Mouse (Mus musculus): ENCODE measurements around the gene Evi2a. TPM values are rescaled to one million over a fixed set of nuclear protein-coding genes. Genes with fewer than 3 reads are reported as not detected.
A peak's percentile ranks its signal among the peaks of the same experiment; 100 is the strongest.

The Evi2a gene
- polyA plus RNA-seq, 1 experiment from 2014 or later = 3.4 TPM

GRCm38 (mm10) chr11:79519299-79519698 lies 11.1 kb downstream of the Evi2a start:
- Histone ChIP-seq H3K9ac (no peak overlapping the region), H3K36me3 (ENCODE audit: insufficient read depth) (peaks cover 4% of the 10 kb centered on the region; the same call in 1 of the 2 replicates), H3K9me3 (ENCODE audit: low read depth, low read length) (no peaks in the 10 kb centered on the region), H3K4me1 (ENCODE audit: insufficient read depth) (no peaks in the 10 kb centered on the region), H3K4me2 (no peak overlapping the region), H3K27me3 (ENCODE audit: insufficient read depth, low read length) (no peaks in the 10 kb centered on the region), H3K27ac (ENCODE audit: low read depth) (no peak overlapping the region), H3K4me3 (ENCODE audit: low read depth, low read length) (no peak overlapping the region)
- DNase-seq = no peak
- no peak for ATAC-seq (ENCODE audit: insufficient read depth)
- WGBS = 75% methylated on average over 6 of the region's 6 CpGs
- no peak for TF ChIP-seq CTCF (IDR thresholded peaks at IDR 0.05; ENCODE audit: low read depth)

DNA sequence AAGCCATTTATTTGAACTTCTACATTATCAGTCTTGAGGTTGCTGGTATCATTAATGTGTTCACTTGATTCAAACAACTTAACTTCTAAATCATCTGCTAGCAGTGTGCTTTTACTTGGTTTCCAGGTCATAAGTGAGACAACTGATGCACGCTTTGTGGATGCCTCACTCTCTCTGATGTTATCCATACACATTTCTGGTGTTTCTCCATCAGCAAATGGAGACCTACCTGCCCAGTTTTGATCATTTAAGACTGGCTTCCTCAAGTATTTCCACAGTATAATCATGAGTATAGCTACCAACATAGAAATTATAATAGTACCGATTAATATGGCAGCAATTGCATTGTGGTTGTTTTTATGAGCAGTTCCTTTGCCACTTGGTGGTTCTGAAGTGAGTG lies 14.6 kb downstream of the Evi2a start:
- H3K36me3 ChIP-seq (ENCODE audit: insufficient read depth) = no peaks in the 10 kb centered on the region
- H3K9me3 ChIP-seq (ENCODE audit: low read depth, low read length) = no peaks in the 10 kb centered on the region
- no peak for TF ChIP-seq CTCF (IDR thresholded peaks at IDR 0.05; ENCODE audit: low read depth)
- DNase-seq = no peak
- H3K4me3 ChIP-seq (ENCODE audit: low read depth, low read length) = no peak overlapping the region
- no peaks in the 10 kb centered on the region for H3K27me3 ChIP-seq (ENCODE audit: insufficient read depth, low read length)
- H3K27ac ChIP-seq (ENCODE audit: low read depth) = no peak overlapping the region
- WGBS = 90% methylated on average over 2 of the region's 2 CpGs
- ATAC-seq (ENCODE audit: insufficient read depth) = no peak
- H3K4me2 ChIP-seq = no peak overlapping the region
- no peak overlapping the region for H3K9ac ChIP-seq
- no peaks in the 10 kb centered on the region for H3K4me1 ChIP-seq (ENCODE audit: insufficient read depth)

- Histone ChIP-seq H3K36me3 (ENCODE audit: insufficient read depth) (no peaks in the 10 kb centered on the region), H3K9me3 (ENCODE audit: low read depth, low read length) (no peaks in the 10 kb centered on the region)
- WGBS = 38% methylated on average over 6 of the region's 6 CpGs
These were observed 15.1 kb downstream of the Evi2a start for GRCm38 (mm10) chr11:79515331-79515730.

GRCm38 (mm10) chr11:79511970-79512369 lies 18.4 kb downstream of the Evi2a start:
- TF ChIP-seq CTCF (IDR thresholded peaks at IDR 0.05; ENCODE audit: low read depth) = no peak
- DNase-seq = no peak
- 80% methylated on average over 3 of the region's 3 CpGs for WGBS
- no peak overlapping the region for H3K9ac ChIP-seq
- no peaks in the 10 kb centered on the region for H3K4me1 ChIP-seq (ENCODE audit: insufficient read depth)
- H3K9me3 ChIP-seq (ENCODE audit: low read depth, low read length) = no peaks in the 10 kb centered on the region
- H3K4me2 ChIP-seq = no peak overlapping the region
- no peak overlapping the region for H3K4me3 ChIP-seq (ENCODE audit: low read depth, low read length)
- H3K36me3 ChIP-seq (ENCODE audit: insufficient read depth) = no peaks in the 10 kb centered on the region
- ATAC-seq (ENCODE audit: insufficient read depth) = no peak
- no peaks in the 10 kb centered on the region for H3K27me3 ChIP-seq (ENCODE audit: insufficient read depth, low read length)
- no peak overlapping the region for H3K27ac ChIP-seq (ENCODE audit: low read depth)

More at GRCm38 (mm10) chr11:79515331-79515730, 15.1 kb downstream of the Evi2a start:
- Histone ChIP-seq H3K27ac (ENCODE audit: low read depth) (no peak overlapping the region), H3K9ac (no peak overlapping the region), H3K4me2 (no peak overlapping the region), H3K4me1 (ENCODE audit: insufficient read depth) (no peaks in the 10 kb centered on the region), H3K4me3 (ENCODE audit: low read depth, low read length) (no peak overlapping the region), H3K27me3 (ENCODE audit: insufficient read depth, low read length) (no peaks in the 10 kb centered on the region)
- DNase-seq = peak; percentile 54
- no peak for ATAC-seq (ENCODE audit: insufficient read depth)
- TF ChIP-seq CTCF (IDR thresholded peaks at IDR 0.05; ENCODE audit: low read depth) = no peak

- H3K27ac ChIP-seq (ENCODE audit: low read depth) = no peak overlapping the region
- ATAC-seq (ENCODE audit: insufficient read depth) (no peak), DNase-seq (no peak)
- TF ChIP-seq CTCF (IDR thresholded peaks at IDR 0.05; ENCODE audit: low read depth) = no peak
- H3K36me3 ChIP-seq (ENCODE audit: insufficient read depth) = no peaks in the 10 kb centered on the region
- H3K9me3 ChIP-seq (ENCODE audit: low read depth, low read length) = no peaks in the 10 kb centered on the region
- H3K4me3 ChIP-seq (ENCODE audit: low read depth, low read length) = no peak overlapping the region
- H3K4me2 ChIP-seq = no peak overlapping the region
- no peaks in the 10 kb centered on the region for H3K27me3 ChIP-seq (ENCODE audit: insufficient read depth, low read length)
- 86% methylated on average over 7 of the region's 7 CpGs for WGBS
- H3K9ac ChIP-seq = no peak overlapping the region
- H3K4me1 ChIP-seq (ENCODE audit: insufficient read depth) = no peaks in the 10 kb centered on the region
These were observed 25.9 kb downstream of the Evi2a start for GRCm38 (mm10) chr11:79504506-79504905.

GRCm38 (mm10) chr11:79503845-79504244 lies 26.6 kb downstream of the Evi2a start, which contains the start of gene Omg:
Omg (minus strand) TSS chr11:79504084.
- DNase-seq (no peak), ATAC-seq (ENCODE audit: insufficient read depth) (no peak)
- no peaks in the 10 kb centered on the region for H3K9me3 ChIP-seq (ENCODE audit: low read depth, low read length)
- no peaks in the 10 kb centered on the region for H3K4me1 ChIP-seq (ENCODE audit: insufficient read depth)
- WGBS = 57% methylated on average over 8 of the region's 8 CpGs
- H3K4me3 ChIP-seq (ENCODE audit: low read depth, low read length) = no peak within 1 kb of the TSS
- H3K9ac ChIP-seq = no peak within 1 kb of the TSS
- H3K36me3 ChIP-seq (ENCODE audit: insufficient read depth) = no peaks in the 10 kb centered on the region
- H3K27ac ChIP-seq (ENCODE audit: low read depth) = no peak within 1 kb of the TSS
- TF ChIP-seq CTCF (IDR thresholded peaks at IDR 0.05; ENCODE audit: low read depth) = no peak
- H3K4me2 ChIP-seq = no peak within 1 kb of the TSS
- H3K27me3 ChIP-seq (ENCODE audit: insufficient read depth, low read length) = no peaks in the 10 kb centered on the region

- Histone ChIP-seq H3K36me3 (ENCODE audit: insufficient read depth) (no peaks in the 10 kb centered on the region), H3K9me3 (ENCODE audit: low read depth, low read length) (no peaks in the 10 kb centered on the region), H3K4me1 (ENCODE audit: insufficient read depth) (no peaks in the 10 kb centered on the region), H3K4me2 (no peak overlapping the region), H3K9ac (no peak overlapping the region), H3K27me3 (ENCODE audit: insufficient read depth, low read length) (no peaks in the 10 kb centered on the region), H3K27ac (ENCODE audit: low read depth) (no peak overlapping the region), H3K4me3 (ENCODE audit: low read depth, low read length) (no peak overlapping the region)
- WGBS = 82% methylated on average over 2 of the region's 2 CpGs
- no peak for ATAC-seq (ENCODE audit: insufficient read depth)
- no peak for DNase-seq
- no peak for TF ChIP-seq CTCF (IDR thresholded peaks at IDR 0.05; ENCODE audit: low read depth)
These were observed 27.5 kb downstream of the Evi2a start for GRCm38 (mm10) chr11:79502917-79503316.

Data from lung, embryonic 14.5 days (tissue).